Mouse (Mus musculus) stomach, embryonic 15.5 days (tissue): Measurements from ENCODE around the gene Prkcb. TPM values are rescaled to one million over a fixed set of nuclear protein-coding genes. Genes with fewer than 3 reads are reported as not detected.

Source experiments
- ATAC-seq: fragments of 200-750 bp; cut with Nextera tagmentation; 2 replicates; pipeline ENCODE4 v1.8.0; 2017; ENCODE audit warnings: low read depth, moderate number of reproducible peaks, moderate TSS enrichment; ENCODE audit not compliant: insufficient read depth, low FRiP score
- H3K27ac ChIP-seq: fragments of 300-500 bp; sonication (generic); 2 replicates; pipeline ENCODE4 v1.5.1; 2015; ENCODE audit warnings: mild to moderate bottlenecking, inconsistent platforms
- H3K27me3 ChIP-seq: fragments of 300-500 bp; sonication (generic); replicated peaks from 2 replicates; pipeline ENCODE4 v1.6.1; 2015; ENCODE audit warnings: inconsistent platforms
- H3K36me3 ChIP-seq: fragments of 300-500 bp; sonication (generic); 2 replicates; pipeline ENCODE4 v1.6.1; 2015; ENCODE audit warnings: inconsistent platforms
- H3K4me1 ChIP-seq: fragments of 300-500 bp; sonication (generic); 2 replicates; pipeline ENCODE4 v1.6.1; 2015; ENCODE audit warnings: inconsistent platforms
- H3K4me2 ChIP-seq: fragments of 300-500 bp; sonication (generic); 2 replicates; pipeline ENCODE4 v1.6.1; 2015; ENCODE audit warnings: mild to moderate bottlenecking, inconsistent platforms
- H3K4me3 ChIP-seq: fragments of 300-500 bp; sonication (generic); replicated peaks from 2 replicates; pipeline ENCODE4 v1.5.1; 2015; ENCODE audit warnings: inconsistent platforms
- H3K9ac ChIP-seq: fragments of 300-500 bp; sonication (generic); 2 replicates; pipeline ENCODE4 v1.6.1; 2015; ENCODE audit warnings: inconsistent platforms
- H3K9me3 ChIP-seq: fragments of 300-500 bp; sonication (generic); 2 replicates; pipeline ENCODE4 v1.6.1; 2016; ENCODE audit warnings: inconsistent platforms
- WGBS: fragments of 180-500 bp; shearing (Covaris S2); methylation state at CpG from one replicate; pipeline ENCODE4 v1.1.7; 2015; 5-methylcytosine and 5-hydroxymethylcytosine counted together
- polyA plus RNA-seq: library from polyadenylated mRNA; unstranded; fragments of >200 nt; fragmentation: Nextera tagmentation; extraction: Ambion mirVana; gene quantifications from 2 replicates; pipeline ENCODE4 v1.2.1, GENCODE M21; 2015

Gene Prkcb
- polyA plus RNA-seq, 1 experiment from 2014 or later = 14.3 TPM

DNA sequence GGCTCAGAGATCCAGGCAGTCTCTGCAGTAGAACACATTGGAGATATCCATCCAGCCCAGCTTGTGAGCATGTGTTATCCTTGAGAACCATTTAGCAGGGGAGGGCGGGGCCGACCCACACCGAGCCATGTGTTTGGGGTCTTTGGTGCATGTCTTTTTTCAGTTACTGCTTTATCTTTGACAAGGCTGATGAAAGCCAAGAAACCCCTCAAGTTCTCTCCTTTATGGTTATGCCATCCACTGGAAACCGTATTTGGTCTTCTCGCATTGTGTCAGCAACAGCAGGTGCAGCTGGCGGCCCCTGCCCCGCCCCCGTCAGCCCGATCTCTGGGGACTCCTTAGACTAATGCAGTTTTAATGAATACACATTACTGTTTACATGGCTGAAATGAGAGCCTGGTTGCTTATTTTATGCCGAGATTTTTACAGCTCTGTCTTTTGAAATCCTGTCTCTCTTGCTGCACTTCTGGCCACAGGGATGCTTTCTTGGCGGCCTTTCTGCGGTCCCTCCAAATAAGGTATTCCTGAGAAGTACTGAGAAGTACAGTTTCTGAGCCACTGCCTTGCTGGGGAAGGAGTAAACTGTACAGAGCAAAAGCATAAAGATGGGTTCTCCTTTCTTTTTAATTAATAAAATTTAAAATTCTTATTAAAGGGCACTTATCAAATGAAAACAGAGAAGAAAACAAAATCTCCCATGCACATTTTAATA lies 64.2 kb downstream of the Prkcb start:
- no peak overlapping the region for H3K9ac ChIP-seq
- H3K27me3 ChIP-seq = no peaks in the 10 kb centered on the region
- H3K4me1 ChIP-seq = no peaks in the 10 kb centered on the region
- H3K4me2 ChIP-seq = no peak overlapping the region
- WGBS = 58% methylated on average over 12 of the region's 12 CpGs
- peak; percentile 35; the same call in 1 of the 2 replicates for ATAC-seq
- H3K9me3 ChIP-seq = no peaks in the 10 kb centered on the region
- H3K27ac ChIP-seq = no peak overlapping the region
- no peak overlapping the region for H3K4me3 ChIP-seq
- no peaks in the 10 kb centered on the region for H3K36me3 ChIP-seq

DNA sequence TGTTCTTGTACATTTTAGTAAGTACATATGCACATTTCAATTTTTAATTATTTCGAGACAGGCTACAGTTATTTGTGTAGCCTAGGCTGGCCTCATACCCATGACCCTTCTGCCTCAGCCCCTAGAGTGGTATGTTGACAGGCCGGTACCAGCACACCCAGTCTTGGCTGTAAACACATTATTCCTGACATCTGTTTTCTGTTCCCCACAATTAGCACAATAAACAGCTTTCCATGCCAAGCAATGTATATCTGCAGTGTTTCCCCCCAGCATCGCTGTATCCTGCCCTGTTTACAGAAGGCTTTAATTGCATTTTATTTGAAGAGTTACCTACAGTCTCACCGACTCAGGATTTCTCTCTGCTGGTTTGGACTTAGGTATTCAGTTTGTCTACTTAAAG lies 64.8 kb downstream of the Prkcb start:
- no peak overlapping the region for H3K4me2 ChIP-seq
- H3K9me3 ChIP-seq = no peaks in the 10 kb centered on the region
- H3K4me3 ChIP-seq = no peak overlapping the region
- no peaks in the 10 kb centered on the region for H3K4me1 ChIP-seq
- no peak overlapping the region for H3K27ac ChIP-seq
- H3K9ac ChIP-seq = no peak overlapping the region; the same call in 1 of the 2 replicates
- no peaks in the 10 kb centered on the region for H3K27me3 ChIP-seq
- ATAC-seq = no peak
- 67% methylated on average over 4 of the region's 4 CpGs for WGBS
- no peaks in the 10 kb centered on the region for H3K36me3 ChIP-seq

DNA sequence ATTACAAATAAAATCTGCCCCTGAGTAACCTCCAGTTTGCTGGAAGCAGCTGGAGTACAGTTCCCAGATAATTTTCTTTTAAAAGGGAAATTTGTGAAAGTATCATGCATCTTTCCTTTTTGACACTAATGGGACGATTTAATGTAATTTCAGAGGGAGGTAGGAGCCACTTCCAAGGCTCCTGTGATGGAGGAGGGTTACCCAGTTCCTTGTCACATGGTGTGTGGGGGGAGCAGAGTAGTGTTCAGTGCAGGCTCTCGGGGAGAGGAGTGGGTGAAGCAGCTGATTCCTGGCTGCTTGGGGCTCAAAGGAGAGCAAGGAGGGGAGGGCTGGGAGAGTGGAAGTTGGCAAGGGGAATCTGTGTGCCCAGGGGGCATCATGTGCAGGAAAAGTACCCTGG lies 68.4 kb downstream of the Prkcb start:
- WGBS = 26% methylated on average over 2 of the region's 2 CpGs
- no peaks in the 10 kb centered on the region for H3K27me3 ChIP-seq
- H3K36me3 ChIP-seq = no peaks in the 10 kb centered on the region
- no peaks in the 10 kb centered on the region for H3K9me3 ChIP-seq
- H3K4me2 ChIP-seq = no peak overlapping the region
- H3K27ac ChIP-seq = no peak overlapping the region
- ATAC-seq = no peak
- no peak overlapping the region for H3K4me3 ChIP-seq
- H3K4me1 ChIP-seq = no peaks in the 10 kb centered on the region
- no peak overlapping the region for H3K9ac ChIP-seq

DNA sequence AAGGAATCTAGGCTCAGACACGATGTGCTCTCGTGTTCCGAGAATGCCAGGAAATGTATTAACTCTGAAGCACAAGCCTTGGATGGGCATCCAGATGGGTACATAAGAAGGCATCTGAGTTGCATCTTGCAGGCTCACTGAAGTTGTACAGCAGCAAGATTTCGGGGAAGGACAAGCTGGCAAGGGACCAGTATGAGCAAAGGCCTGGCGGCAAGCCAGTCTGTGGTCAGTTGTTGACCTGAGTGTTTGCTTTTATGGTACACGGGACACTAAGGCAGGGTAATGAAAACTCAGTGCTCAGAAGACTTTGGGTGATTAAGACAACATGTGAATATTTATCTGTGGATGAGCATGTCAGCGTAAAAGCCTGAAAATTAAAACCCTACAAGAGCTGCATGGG lies 69.3 kb downstream of the Prkcb start:
- no peak overlapping the region for H3K27ac ChIP-seq
- H3K4me2 ChIP-seq = no peak overlapping the region
- 74% methylated on average over 7 of the region's 7 CpGs for WGBS
- no peaks in the 10 kb centered on the region for H3K9me3 ChIP-seq
- no peak overlapping the region for H3K4me3 ChIP-seq
- no peak overlapping the region for H3K9ac ChIP-seq
- H3K36me3 ChIP-seq = no peaks in the 10 kb centered on the region
- ATAC-seq = no peak
- no peaks in the 10 kb centered on the region for H3K4me1 ChIP-seq
- no peaks in the 10 kb centered on the region for H3K27me3 ChIP-seq

DNA sequence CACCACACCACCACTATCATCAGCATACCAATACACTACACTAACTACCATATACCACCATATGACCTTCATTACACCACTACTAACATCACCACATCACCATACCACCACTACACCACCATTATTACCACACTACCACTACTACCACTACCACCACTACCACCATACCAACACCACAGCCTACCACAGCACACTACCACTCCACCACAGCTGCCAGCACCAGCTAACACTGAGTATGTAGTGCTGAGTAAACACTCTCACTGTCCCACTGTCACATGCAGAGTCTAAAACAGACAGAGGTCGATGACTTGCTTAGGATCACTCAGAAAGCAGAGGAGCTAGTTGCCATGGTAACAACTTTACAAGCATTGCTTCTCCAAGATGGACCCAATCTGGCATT lies 78.1 kb downstream of the Prkcb start:
- Histone ChIP-seq H3K27me3 (no peaks in the 10 kb centered on the region), H3K9me3 (no peaks in the 10 kb centered on the region), H3K4me2 (no peak overlapping the region), H3K4me3 (no peak overlapping the region), H3K9ac (no peak overlapping the region), H3K27ac (no peak overlapping the region), H3K4me1 (no peaks in the 10 kb centered on the region), H3K36me3 (no peaks in the 10 kb centered on the region)
- no peak for ATAC-seq
- 66% methylated on average over 1 of the region's 1 CpGs for WGBS

DNA sequence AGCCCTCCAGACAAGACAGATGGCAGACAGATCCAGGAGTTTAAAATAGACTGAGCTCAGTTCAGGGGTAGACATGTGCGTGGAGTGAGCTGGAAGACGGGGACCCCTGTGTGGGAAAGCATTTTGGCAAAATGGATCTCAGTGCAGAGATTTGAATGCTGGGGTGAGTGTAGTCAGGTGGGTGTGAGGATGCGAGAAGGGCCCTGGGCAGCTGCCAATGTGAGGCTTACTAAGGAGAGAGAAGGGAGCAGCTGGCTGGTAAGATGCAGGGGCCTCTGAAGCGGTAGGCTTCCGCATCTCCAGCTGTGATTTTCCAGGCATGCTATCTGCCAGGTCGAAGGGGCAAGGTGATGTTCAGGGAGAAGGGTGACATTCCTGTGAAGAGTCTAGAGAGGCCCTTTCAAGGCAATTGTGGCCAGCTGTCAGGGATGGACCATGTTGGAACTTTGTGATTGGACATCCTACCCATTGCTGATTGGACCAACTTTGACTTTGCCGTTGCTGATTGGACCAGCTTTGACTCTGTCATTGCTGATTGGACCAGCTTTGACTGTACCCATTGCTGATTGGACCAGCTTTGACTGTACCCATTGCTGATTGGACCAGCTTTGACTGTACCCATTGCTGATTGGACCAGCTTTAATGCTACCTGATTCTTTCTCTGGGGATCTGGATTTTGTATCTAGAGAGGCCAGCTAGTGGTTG lies 78.9 kb downstream of the Prkcb start:
- ATAC-seq = no peak
- Histone ChIP-seq H3K4me2 (no peak overlapping the region), H3K9ac (no peak overlapping the region), H3K36me3 (no peaks in the 10 kb centered on the region), H3K9me3 (no peaks in the 10 kb centered on the region), H3K27me3 (no peaks in the 10 kb centered on the region), H3K27ac (no peak overlapping the region), H3K4me1 (no peaks in the 10 kb centered on the region), H3K4me3 (no peak overlapping the region)
- WGBS = 85% methylated on average over 7 of the region's 7 CpGs

DNA sequence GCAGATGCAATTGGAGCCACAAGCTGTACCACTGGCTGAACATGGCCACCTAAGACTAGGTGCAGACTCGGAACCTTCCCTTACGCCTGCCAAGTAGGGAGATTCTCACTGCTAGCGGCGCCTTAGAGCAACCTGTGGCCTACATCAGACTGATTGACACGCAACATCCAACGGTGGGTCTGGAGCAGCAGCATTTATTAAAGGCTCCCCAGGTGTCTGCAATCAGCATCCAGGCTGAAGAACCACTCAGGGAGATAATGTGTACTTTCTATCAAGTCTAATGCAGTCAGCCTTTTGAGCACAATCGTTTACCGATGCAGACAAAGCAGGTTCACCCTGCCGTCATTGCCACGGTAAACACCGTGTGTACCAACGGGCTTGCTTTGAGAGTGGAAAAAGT lies 81.9 kb downstream of the Prkcb start:
- no peaks in the 10 kb centered on the region for H3K27me3 ChIP-seq
- no peaks in the 10 kb centered on the region for H3K4me1 ChIP-seq
- ATAC-seq = no peak
- H3K9ac ChIP-seq = no peak overlapping the region
- H3K4me3 ChIP-seq = no peak overlapping the region
- no peaks in the 10 kb centered on the region for H3K9me3 ChIP-seq
- 86% methylated on average over 12 of the region's 12 CpGs for WGBS
- H3K4me2 ChIP-seq = no peak overlapping the region
- no peak overlapping the region for H3K27ac ChIP-seq
- H3K36me3 ChIP-seq = no peaks in the 10 kb centered on the region

DNA sequence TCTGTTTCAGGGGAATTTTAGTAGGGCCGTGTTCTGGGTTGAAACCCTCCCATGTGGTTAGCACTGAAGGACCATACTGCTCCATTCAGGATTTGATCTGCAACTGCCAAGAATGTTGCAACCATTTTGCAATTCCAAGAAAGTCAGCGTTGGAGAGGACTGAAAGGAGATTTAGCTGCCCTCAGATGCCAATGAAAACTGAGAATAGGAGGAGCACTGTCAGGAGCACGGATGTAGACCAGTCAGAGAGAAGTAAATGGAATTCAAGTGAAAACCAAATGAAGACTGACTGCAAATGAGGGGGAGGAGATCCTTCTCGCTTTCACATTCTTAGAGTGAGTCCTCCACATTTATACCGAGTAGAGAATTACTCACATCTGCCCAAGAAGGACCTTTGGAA lies 83.4 kb downstream of the Prkcb start:
- Histone ChIP-seq H3K4me2 (no peak overlapping the region), H3K4me3 (no peak overlapping the region), H3K9me3 (no peaks in the 10 kb centered on the region), H3K4me1 (no peaks in the 10 kb centered on the region), H3K27me3 (no peaks in the 10 kb centered on the region), H3K36me3 (no peaks in the 10 kb centered on the region), H3K27ac (no peak overlapping the region), H3K9ac (no peak overlapping the region)
- 67% methylated on average over 5 of the region's 5 CpGs for WGBS
- no peak for ATAC-seq

DNA sequence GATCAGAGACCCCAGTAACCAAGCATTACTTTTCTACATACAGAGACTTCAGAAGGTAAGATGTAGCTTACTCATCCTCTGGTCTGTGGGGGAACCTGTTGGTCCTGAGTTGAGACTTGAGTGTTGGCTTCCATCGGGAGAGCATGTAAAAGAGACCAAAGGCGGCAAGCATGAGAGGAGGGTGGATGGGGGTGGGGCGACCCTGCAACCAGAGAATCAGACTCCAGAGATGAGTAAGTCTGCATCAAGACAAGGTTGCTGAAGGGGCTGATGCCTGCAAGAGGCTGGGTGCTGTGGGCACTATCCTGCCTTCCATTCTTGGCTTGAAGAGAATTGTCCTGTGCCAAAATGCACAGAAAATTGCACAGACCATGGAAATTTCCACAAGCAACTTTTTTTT lies 83.8 kb downstream of the Prkcb start:
- Histone ChIP-seq H3K36me3 (no peaks in the 10 kb centered on the region), H3K4me2 (no peak overlapping the region), H3K27me3 (no peaks in the 10 kb centered on the region), H3K27ac (no peak overlapping the region), H3K9me3 (no peaks in the 10 kb centered on the region), H3K4me1 (no peaks in the 10 kb centered on the region), H3K4me3 (no peak overlapping the region), H3K9ac (no peak overlapping the region)
- no peak for ATAC-seq
- 72% methylated on average over 3 of the region's 3 CpGs for WGBS

DNA sequence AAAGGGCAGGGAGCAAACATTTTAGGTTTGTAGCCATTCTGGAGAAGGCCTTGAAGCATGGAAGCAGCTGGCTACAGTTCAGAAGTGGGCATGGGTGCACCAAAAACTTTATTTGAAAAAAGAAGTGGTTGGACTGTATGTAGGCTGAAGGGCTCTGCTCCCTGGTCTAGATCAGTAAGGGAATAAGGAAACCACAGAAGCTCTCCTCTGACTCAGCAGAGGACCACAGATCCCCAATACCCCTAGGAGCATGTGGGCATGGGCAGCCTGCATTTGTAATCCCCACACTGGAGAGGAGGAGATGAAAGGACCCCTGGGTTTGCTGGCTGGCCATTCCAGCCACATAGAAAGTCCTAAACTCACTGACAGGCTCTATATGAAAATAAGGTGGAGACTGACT lies 88.3 kb downstream of the Prkcb start:
- Histone ChIP-seq H3K9me3 (no peaks in the 10 kb centered on the region), H3K4me2 (no peak overlapping the region), H3K4me3 (no peak overlapping the region), H3K36me3 (no peaks in the 10 kb centered on the region), H3K9ac (no peak overlapping the region), H3K4me1 (no peaks in the 10 kb centered on the region), H3K27me3 (no peaks in the 10 kb centered on the region), H3K27ac (no peak overlapping the region)
- ATAC-seq = no peak

DNA sequence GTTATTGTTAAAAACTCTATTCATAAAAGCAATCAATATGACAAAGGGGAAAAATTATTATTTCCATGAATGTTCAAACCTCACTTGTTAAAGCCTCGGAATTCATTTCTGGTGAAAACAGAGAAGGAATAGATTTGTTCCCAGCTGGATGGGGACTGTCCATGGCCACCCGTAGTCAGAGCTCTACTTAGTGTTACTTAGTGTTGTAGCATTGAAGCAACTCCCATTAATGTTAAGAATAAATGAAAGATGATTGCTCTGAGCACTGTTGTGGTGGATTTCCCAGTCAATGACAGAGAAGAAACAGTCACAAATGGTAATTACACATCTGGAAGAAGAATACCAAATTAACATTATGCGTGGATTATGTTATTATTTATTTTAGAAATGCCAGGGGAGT lies 89.4 kb downstream of the Prkcb start:
- no peak for ATAC-seq
- WGBS = 77% methylated on average over 3 of the region's 3 CpGs

DNA sequence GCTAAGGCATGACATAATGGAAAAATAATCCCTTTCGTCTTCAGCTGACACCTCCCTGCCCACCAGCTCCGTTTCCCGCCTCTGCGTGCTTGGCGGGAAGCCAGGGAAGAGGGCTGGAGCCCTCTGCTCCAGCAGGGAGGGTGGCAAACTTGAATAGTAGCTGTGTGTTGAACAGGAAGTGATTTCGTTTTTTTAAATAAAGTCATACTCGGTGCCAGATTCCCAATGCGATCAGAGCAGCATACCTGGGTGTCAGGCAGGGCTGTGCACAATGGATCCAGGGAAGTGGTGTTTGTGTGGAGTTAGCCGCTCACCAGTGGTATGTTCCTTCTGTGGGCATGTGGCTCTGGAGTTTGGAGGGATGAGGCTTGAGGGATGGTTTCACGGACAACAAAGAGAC lies 89.9 kb downstream of the Prkcb start:
- Histone ChIP-seq H3K4me2 (no peak overlapping the region), H3K9me3 (no peaks in the 10 kb centered on the region), H3K4me1 (no peaks in the 10 kb centered on the region), H3K9ac (no peak overlapping the region), H3K4me3 (no peak overlapping the region), H3K27me3 (no peaks in the 10 kb centered on the region), H3K27ac (no peak overlapping the region), H3K36me3 (no peaks in the 10 kb centered on the region)
- no peak; the same call in 1 of the 2 replicates for ATAC-seq
- WGBS = 32% methylated on average over 10 of the region's 10 CpGs

More for the DNA sequence above, 89.4 kb downstream of the Prkcb start:
- Histone ChIP-seq H3K4me2 (no peak overlapping the region), H3K27me3 (no peaks in the 10 kb centered on the region), H3K9me3 (no peaks in the 10 kb centered on the region), H3K36me3 (no peaks in the 10 kb centered on the region), H3K4me1 (no peaks in the 10 kb centered on the region), H3K27ac (no peak overlapping the region), H3K4me3 (no peak overlapping the region), H3K9ac (no peak overlapping the region)
